Comparison of ENCODE assay signal across 2 mouse cellular contexts in the genomic region with DNA sequence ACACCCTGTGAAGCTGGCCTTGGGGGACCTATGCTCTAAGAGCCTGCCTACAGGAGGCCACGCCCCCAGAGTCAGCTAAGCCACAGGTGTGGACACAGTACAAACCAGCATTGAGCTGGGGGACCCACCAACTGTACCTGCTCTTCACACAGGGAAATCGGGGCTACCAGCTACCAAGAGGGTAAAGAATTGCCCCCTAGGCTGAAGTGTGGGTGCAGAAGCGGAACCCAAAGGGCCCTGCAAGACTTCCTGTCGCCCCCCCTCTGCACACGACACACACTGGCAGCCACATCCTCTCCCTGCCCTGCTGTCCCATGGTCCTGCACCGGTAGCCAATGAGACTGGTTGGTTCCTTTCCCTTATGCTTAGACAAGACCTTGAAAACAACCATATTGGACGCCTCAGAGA.
A peak's percentile ranks its signal among the peaks of the same experiment; 100 is the strongest.
TF ChIP-seq lines count a peak whose summit lies in the region.

No protein-coding gene starts in this region.

TF ChIP-seq in C2C12, 6 proteins besides CTCF, POLR2A, EP300 and RAD21 (continued from another document):
- TF ChIP-seq MYOG (IDR thresholded peaks at IDR 0.05; ENCODE audit: control insufficient read depth, extremely low read depth, insufficient read length) (no peak), USF1 (IDR thresholded peaks at IDR 0.05; ENCODE audit: low read depth) (no peak), FOSL1 (IDR thresholded peaks at IDR 0.05; ENCODE audit: insufficient read depth, low read length, poor library complexity, severe bottlenecking) (no peak), MAX (IDR thresholded peaks at IDR 0.05) (no peak), MYOD1 (IDR thresholded peaks at IDR 0.05; ENCODE audit: control insufficient read depth, insufficient read length, low read depth) (no peak)

TF ChIP-seq in MEL, 35 proteins besides CTCF, POLR2A, EP300 and RAD21 (continued from another document):
- TF ChIP-seq NELFE (IDR thresholded peaks at IDR 0.05; ENCODE audit: low read depth, low read length) (no peak), UBTF (IDR thresholded peaks at IDR 0.05; ENCODE audit: borderline replicate concordance, insufficient read depth, low read depth, low read length) (no peak), ETS1 (IDR thresholded peaks at IDR 0.05; ENCODE audit: low read depth, low read length) (peak; percentile 32; the same call in 1 of the 2 replicates), TAL1 (IDR thresholded peaks at IDR 0.05; ENCODE audit: low read length) (no peak), POLR2AphosphoS5 (IDR thresholded peaks at IDR 0.05; ENCODE audit: borderline replicate concordance, low read depth, low read length) (no peak), CHD2 (IDR thresholded peaks at IDR 0.05; ENCODE audit: low read length) (no peak), ELF1 (IDR thresholded peaks at IDR 0.05; ENCODE audit: low read depth, low read length) (peak; percentile 68), MAX (IDR thresholded peaks at IDR 0.05; ENCODE audit: low read length) (peak; percentile 48), POLR2AphosphoS2 (IDR thresholded peaks at IDR 0.05; ENCODE audit: low read length) (no peak), TBP (IDR thresholded peaks at IDR 0.05; ENCODE audit: low read depth, low read length) (no peak), SMC3 (IDR thresholded peaks at IDR 0.05; ENCODE audit: low read depth, low read length) (no peak), GABPA (IDR thresholded peaks at IDR 0.05; ENCODE audit: low read depth, low read length) (no peak), E2F4 (IDR thresholded peaks at IDR 0.05; ENCODE audit: borderline replicate concordance, low read depth, low read length) (no peak), MYB (IDR thresholded peaks at IDR 0.05; ENCODE audit: low read depth, low read length) (no peak), BHLHE40 (IDR thresholded peaks at IDR 0.05; ENCODE audit: borderline replicate concordance, low read depth, low read length) (no peak), HCFC1 (IDR thresholded peaks at IDR 0.05; ENCODE audit: low read depth, low read length) (peak; percentile 78), TCF12 (IDR thresholded peaks at IDR 0.05; ENCODE audit: low read depth, low read length) (no peak), USF2 (IDR thresholded peaks at IDR 0.05; ENCODE audit: borderline replicate concordance in 1 of 2, insufficient read depth in 1 of 2, low read depth in 1 of 2, low read length in 2 of 2) (no peak), ZMIZ1 (IDR thresholded peaks at IDR 0.05; ENCODE audit: low read depth, low read length) (no peak), MAZ (IDR thresholded peaks at IDR 0.05; ENCODE audit: low read depth, low read length) (peak; percentile 66; the same call in 1 of the 2 replicates), JUND (IDR thresholded peaks at IDR 0.05; ENCODE audit: low read depth, low read length) (no peak), NRF1 (IDR thresholded peaks at IDR 0.05; ENCODE audit: insufficient read depth, low read depth, low read length, poor library complexity, severe bottlenecking) (0 out of 2 replicates have a peak, but pooled peaks have one; percentile 16), KAT2A (conservative IDR thresholded peaks at IDR 0.05; ENCODE audit: low read depth, low read length) (no peak), ZNF384 (IDR thresholded peaks at IDR 0.05; ENCODE audit: low read depth, low read length) (no peak), ZC3H11A (IDR thresholded peaks at IDR 0.05; ENCODE audit: low read depth, low read length) (no peak), CHD1 (IDR thresholded peaks at IDR 0.05; ENCODE audit: low read depth, low read length) (no peak), MYC (IDR thresholded peaks at IDR 0.05; ENCODE audit: low read depth, low read length) (peak; percentile 59; the same call in 1 of the 2 replicates), ZKSCAN1 (IDR thresholded peaks at IDR 0.05; ENCODE audit: low read depth, low read length) (no peak), USF1 (IDR thresholded peaks at IDR 0.05; ENCODE audit: low read depth, low read length) (0 out of 2 replicates have a peak, but pooled peaks have one; percentile 31), RCOR1 (IDR thresholded peaks at IDR 0.05; ENCODE audit: low read depth, low read length) (no peak), MAFK (IDR thresholded peaks at IDR 0.05; ENCODE audit: borderline replicate concordance, low read depth, low read length) (no peak), MEF2A (IDR thresholded peaks at IDR 0.05; ENCODE audit: extremely low read depth, insufficient replicate concordance, low read depth, low read length, poor library complexity, severe bottlenecking) (no peak), SIN3A (IDR thresholded peaks at IDR 0.05; ENCODE audit: low read length) (peak; percentile 81), MXI1 (IDR thresholded peaks at IDR 0.05; ENCODE audit: low read depth, low read length) (peak; percentile 70; the same call in 1 of the 2 replicates)
